Mouse (Mus musculus) kidney, postnatal 25 days (tissue): ENCODE results near the gene Dnajc10.

Experiments used
- DNase-seq, 2 experiments: peaks; one replicate each; pipeline ENCODE4 v3.0.0; 2021; ENCODE audit warnings: mixed read lengths in 2 of 2

The Dnajc10 gene

DNA sequence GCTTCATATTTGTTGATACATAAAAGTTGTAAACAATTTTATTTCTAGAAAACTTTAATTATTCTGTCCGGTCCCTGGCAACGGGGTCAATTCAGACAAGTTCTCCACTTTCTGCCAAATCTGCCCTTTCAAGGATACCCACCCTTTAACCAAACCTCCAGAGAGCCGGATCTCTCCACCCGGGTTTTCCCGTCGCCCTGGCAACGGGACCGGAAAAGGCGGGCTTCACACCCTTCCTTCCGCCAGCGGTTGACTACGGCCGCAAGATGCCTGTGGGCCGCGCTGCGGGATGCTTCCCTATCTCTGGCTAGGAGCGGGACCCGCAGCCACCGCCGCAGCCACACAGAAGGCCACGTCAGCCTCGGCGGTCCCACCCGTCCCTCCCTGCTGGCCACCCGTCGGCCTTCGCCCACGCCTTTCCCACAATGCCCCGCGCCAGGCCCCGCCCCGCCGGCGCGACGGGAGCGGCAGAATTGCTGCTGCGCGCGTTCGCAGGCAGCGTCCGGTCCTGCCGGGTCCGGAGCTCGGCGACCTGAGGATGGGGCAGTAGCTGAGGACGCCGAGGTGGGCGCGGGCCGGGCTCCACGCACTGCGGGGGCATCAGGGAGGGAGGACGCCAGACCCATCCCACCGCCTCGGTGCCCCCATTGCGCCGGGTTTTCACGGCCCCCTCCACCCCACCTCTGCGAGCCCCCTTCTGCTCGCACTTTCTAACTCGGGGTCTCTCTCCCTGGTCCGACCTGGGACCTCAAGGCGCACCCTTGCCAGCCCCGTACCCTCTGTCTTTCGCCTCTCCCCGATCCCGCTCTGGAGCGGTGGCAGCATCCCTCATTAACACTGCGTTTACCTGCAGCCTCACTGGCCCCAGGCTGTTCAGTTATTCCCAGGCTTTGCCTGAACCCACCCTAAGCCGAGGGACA lies at the start of gene Dnajc10:
Dnajc10 (plus strand) TSS at position 225 of the 920 bp plus-strand sequence.
- peak; percentile 92 to 96 for DNase-seq

DNA sequence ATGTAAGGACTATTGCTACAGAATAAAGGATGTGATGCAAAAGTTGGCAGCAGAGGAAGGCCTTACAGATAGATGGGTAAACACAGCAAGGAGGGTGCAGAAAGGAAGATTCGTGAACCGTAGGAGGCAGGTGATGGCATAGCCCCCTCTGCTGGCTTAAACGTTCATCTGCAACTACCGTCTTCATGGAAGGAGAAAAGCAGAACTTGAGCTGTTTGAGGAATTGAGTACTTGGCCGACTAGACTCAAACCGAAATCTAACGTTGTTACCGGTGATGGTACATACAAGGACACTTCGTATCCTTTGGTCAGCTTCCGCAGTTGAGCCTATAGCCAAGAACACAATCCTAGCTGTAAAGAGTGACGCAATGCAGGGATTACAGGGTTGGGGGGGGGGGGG lies 48.4 kb upstream of the Dnajc10 start:
- DNase-seq, result peak; percentile 70 to 78

DNA sequence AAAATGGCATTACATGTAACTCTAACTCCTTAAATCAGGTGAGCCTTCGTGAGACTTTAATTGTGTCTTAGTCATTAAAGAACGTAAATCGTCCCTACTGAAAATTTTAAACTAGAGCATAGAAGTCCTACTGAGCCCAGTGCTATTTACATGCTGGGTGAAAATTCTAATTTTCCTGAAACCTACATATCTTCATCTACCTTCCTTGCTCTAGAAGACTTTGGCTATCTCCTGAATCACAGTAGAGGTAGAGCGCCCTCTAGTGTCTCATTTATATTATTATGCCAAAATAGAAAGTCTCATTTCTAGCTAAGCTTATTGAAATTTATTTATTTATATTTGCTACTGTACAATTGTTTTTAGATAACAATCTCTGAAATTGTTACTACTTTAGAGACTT lies 47.2 kb upstream of the Dnajc10 start:
- no peak for DNase-seq

DNA sequence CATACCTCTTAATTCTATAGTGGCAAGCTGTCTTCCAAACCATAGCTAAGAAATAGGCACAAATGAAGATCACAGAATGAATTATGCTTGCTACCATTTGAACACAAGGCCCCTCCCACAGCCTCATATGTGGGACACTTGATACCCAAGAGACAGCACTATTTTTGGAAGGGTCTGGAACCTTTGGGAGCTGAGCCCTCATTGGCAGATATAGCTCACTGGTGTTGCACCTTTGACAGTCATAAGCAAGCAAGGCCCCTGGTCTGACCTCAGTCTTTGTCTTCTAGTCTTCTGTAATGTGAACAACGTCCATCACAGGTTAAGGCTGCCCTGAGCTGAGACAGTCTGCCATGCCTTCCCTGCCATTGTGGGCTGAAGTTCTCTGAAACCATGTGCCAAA lies 43.8 kb upstream of the Dnajc10 start:
- no peak for DNase-seq

DNA sequence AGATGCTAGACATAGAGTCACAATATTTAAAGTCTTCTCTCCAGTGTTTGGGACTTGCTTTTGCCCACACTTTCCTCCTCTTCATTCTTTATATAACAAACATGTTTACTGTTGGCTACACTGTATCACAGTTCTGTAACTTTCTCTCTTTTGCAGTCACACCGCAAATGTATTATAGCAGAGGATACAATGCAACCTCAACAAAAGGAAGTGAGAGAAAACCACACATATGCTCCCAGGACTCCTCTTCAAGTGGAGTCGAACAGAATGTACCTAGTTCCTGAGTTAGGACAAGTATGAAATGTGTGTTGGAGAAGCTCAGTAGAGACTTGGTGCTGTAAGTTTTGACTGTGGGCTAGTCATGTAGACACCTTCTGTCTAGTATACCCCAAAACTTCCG lies 42.2 kb upstream of the Dnajc10 start:
- no peak for DNase-seq

DNA sequence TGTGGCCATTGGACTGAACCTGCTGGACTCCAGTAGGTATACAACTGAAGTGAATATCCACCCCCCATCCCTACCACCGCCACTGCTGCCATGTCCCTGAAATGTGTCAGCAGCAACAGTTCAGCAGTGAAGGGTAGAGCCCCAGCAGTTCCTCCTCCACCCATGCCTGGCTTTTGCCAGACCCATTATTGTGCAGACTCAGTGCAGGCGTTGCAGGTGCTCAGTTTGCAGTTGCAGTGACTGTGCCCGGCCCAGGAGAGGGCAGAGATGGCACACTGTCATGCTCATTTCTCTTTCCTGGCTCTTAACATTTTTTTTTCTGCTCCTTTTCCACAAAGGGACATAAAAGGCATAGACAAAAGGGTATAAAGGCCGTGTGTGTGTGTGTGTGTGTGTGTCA lies 41.5 kb upstream of the Dnajc10 start:
- no peak for DNase-seq

DNA sequence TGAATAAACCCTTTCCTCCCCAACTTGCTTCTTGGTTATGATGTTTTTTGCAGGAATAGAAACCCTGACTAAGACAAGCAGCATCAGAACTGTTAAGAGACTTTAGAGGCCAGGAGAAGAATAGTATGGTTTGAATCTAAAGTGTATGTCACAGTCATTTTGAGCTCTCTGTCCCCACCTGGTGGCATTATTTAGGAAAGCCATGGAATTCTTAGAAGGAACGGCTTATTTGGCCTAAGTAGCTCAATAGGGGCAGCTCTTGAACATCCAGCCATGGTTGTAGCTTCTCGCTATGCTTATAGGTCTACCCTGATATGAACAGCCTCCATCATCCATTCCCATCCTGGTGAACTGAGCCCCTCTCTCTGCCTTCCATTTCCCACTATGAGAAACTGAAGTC lies 40.1 kb upstream of the Dnajc10 start:
- DNase-seq, result peak in 1 of 2 experiments; percentile 52

DNA sequence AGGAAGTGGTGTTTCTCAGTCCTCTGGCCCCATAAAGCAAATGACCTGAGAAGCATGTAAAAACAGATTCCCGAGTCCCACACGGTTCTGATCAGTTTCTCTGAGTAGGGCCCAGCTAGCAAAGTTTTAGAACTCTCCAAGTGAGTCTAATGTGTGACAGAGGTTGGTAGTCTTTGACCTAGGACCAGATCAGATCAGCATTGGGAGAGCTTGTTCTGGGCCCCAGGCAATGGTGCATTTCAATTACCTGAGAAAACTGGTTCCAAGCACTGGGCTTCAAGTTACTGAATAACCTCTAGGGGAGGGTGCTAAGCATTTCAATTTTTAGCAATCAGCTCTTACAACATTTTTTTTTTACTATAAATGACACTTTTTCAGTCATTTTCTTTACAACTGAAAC lies 33.1 kb upstream of the Dnajc10 start:
- peak; percentile 52 to 73 for DNase-seq

DNA sequence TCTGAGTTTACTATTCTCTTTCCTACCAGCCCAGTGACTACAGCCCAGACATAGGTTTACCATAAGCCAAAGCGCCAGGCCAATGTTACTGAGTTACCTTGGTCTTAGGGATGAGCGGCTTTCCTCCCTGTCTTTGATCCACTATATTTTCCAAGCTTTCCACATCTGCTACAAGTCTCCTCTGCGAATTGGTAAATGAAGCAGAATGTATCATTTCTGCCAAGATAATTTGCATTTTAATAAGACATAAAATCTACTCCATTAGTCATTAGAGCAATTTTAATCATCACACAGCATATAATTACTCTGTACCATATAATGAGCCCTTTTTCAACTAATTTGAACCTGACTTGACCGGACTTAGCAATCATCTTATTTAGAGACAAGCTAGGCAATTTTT lies 28.9 kb upstream of the Dnajc10 start:
- no peak for DNase-seq

DNA sequence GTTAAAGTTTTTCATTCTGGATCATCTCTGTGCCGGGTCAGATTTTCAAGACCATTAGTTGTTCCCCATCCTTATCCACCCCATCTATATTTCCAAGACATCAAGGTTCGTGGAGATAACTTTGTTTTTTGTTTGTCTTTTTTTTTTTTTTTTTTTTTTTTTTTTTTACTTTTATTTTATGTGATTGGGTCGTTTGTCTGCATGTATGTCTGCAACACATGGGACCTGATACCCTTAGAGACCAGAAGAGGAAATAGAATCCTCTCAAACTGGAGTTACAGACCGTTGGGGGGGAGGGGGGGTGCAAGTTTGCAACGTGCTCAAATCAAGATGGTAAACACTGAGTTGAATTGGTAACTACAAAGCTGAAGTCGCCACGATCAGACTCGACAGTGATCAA lies 23.1 kb upstream of the Dnajc10 start, which contains the start of gene Prdx6b:
Prdx6b (plus strand) TSS at position 301 of the 400 bp plus-strand sequence.
- DNase-seq, result no peak

DNA sequence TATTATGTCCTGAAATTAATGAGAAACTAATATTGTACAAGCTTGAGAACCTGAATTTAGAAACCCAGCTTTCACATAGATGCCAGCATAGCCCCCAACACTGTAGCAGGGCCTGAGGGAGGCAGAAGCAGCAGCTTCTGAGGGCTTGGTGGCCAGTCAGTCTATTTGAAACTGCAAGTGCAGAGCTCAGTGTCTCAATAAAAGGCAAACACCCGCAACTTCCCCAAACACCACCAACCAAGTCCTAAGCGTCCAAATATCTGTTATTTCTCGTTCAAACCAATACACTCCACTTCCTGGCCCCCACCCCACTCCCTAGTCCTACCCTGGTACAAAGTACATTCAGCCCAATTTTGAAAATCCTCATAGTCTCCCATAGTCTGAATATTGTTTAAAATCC lies 16.9 kb upstream of the Dnajc10 start:
- no peak for DNase-seq

DNA sequence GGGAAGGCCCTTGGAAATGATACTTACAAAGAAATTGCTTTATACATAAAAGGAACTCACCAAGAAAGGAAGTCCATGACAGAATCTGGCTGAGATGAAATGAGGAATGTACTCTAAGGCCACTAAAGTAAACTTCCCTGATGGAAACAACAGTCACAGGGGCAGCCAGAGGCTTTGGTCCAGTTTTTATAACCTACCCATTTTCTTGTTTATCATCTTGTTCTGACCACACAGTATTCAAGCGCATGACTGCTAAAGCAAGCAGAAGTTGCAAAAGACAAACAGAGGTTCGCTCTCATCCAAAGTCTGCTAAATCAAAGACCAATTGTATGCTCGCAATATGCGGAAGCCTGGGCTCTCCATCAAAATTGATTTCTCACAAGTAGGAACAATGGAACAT lies 14.5 kb upstream of the Dnajc10 start:
- DNase-seq, result no peak

DNA sequence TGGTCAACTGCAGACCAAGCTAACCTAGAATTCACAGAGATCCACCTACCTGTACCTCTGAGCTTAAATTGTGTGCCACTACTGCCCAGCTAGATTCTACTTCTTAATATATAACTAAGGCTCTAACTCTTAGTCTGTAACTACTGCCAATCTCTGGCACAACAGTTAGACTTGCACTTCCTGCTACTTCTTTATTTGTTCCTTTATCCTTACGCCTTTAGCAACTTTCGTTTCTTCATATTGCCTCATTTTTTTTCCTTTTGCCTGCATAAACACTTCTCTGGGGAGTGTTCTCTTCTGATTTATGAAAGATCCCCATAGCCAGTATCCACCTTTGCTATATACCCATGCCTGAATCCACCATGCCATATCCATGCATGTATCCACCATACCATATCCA lies 11.3 kb upstream of the Dnajc10 start:
- no peak for DNase-seq

DNA sequence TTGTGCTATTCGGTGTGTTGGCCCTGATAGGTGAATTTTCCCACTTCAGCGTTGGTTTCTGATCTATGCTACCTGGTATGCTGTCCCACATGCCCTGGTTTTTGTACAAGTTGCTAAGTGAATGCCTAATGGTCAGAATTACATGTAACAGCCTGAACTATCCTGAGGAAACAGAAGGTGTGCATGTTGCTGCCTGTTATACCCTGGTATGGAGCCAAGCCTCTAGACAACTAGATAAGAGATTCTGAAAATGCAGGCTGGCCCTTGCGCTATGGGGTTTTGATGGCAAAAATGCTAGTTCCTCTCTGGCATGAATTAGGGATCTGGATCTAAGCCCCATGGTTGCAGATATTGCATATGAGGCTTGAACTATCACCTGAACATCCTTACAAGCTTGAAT lies 7.6 kb upstream of the Dnajc10 start:
- no peak for DNase-seq

DNA sequence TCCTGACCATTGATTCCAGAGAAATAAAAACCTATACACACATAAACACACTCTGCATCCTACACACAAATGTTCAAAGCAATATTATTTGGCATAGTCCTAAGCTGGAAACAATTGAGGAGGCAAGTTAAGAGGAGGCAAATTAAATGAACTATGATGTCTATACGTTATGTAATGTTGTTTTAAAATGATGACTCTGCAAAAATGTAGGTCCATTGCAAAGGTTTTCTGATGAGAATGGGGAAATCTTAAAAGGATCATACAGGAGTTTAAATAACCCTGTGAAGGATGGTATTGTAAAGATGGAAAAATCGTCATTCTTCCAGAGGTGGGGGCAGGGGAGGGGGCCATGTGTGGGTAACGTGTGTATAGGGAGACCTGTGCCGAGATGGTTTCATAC lies 5.5 kb upstream of the Dnajc10 start:
- DNase-seq, result no peak

DNA sequence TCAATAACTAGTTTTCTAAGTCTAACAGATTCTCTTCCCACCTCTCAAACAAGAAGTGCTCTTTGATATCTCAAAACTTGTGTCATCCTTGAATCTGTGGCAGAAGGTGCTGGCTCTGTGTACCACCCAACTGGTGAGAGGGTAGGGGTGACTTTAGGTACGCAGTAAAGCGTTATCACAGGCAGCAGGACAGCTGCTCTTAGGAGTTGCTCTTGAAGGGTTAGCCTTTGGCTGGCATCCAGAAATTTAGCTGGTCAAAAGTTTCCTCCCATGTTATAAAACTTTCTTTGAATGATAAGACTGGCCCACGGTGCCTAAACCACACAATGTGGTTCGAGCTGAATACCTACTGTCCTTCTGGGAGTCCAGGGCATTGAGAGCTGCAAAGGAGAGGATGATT lies 4.5 kb upstream of the Dnajc10 start:
- DNase-seq, result no peak

DNA sequence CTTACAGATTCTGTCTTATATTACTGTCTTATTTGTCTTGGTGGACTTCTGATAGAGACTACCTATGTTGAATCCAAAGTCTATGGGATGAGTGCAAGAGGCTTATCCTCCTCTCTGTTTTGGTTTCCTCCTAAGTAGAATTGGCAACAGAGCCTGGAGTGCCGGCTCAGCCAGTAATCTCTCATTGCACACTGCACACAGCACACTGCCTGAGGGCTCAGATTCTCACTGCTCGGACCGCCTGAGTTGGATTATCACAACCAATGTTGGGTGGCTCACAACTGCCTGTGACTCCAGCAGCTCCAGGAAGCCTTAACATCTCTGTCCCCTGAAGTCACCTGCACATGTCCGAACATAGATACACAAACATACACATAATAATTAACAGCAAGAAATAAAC lies 3.9 kb upstream of the Dnajc10 start:
- DNase-seq, result no peak

DNA sequence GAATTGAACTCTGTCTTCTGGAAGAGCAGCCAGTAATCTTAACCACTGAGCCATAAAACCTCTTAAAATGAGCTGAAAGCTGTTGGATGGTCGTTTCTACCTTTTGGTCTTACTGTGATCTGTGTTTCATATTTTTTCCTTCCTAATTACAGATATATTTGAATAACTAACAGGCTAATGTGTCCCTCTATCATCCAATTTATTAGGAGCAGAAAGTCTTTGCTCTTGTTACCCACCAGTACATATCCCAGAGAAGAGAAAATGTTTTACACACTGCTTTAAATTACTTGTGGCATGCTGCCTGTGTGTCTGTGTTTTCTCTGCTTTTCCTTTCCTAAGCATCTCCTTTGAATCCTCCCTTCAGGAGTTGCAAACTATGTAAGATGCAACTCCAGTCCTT lies 1.1 kb upstream of the Dnajc10 start:
- DNase-seq, result no peak

DNA sequence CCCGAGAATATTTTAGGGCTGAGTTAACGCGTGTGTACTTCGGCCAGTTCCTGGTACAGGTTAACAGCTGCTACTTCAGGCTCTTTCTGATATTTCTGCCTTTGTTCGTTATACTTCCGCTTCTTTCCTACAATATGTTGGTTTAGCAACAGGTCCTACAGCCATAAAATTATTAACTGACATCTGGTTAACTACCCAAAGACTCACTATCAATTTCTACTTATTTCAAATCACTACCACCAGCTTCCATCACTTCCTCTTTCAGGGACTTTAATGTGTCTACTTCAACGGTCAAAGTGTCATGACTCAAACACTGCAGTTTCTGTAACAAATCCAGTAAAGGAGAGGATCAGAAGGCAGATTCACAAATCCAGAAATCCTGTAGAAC lies 418 bp upstream of the Dnajc10 start:
- no peak for DNase-seq

DNA sequence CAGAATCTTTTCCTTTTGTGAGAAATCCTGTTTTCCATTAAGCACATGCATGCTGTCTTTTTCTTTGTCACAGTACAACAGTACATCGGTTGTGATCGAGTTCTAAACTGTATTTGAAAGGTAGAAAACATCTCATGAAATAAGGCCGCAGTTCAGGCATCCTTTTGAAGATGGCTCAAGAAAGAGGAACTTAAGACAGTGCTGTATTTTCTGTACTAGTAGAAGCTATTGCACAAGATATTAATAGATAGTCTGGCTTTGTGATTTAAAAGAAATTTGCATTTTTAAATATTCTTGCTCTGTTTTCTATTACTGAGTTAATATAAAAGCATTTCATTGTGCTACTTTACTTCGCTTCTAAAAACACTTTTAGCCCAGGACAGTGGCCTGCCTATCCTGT lies 7.6 kb downstream of the Dnajc10 start:
- DNase-seq, result no peak

DNA sequence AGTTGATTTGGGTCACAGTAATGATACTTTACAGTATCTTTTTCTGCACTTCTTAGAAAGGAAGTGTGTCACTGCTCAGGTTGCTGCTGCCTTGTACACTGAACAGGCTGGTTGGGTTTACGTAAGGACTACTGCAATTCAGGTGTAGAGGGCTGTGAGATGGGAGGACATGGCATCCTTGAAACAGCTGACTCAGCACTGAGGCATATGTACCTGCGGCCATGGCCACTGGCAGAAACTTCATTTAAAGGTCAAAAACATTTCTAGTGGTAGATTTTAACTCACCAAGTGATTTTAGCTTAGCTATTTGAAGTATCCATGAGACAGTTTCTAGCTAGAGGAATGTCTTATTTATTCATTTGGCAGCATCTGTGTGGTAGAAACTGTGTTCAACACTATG lies 10.5 kb downstream of the Dnajc10 start:
- DNase-seq, result no peak

DNA sequence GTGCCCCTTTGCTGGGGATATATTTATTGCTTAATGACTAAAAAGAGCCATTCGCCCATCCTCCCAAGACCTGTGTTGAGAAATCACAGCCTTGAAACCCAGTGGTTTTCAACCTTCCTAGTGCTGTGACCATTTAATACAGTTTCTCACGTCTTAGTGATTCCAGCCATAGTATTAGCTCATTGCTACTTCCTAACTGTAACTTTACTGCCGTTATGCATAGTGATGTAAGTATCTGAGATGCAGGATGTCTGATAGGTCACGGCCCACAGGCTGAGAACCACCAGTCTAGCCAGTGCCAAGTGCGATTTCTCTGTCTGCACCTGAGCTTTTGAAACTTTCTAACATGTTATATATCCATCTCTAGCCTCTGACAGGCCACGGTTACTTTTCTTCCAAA lies 12.0 kb downstream of the Dnajc10 start:
- no peak for DNase-seq

DNA sequence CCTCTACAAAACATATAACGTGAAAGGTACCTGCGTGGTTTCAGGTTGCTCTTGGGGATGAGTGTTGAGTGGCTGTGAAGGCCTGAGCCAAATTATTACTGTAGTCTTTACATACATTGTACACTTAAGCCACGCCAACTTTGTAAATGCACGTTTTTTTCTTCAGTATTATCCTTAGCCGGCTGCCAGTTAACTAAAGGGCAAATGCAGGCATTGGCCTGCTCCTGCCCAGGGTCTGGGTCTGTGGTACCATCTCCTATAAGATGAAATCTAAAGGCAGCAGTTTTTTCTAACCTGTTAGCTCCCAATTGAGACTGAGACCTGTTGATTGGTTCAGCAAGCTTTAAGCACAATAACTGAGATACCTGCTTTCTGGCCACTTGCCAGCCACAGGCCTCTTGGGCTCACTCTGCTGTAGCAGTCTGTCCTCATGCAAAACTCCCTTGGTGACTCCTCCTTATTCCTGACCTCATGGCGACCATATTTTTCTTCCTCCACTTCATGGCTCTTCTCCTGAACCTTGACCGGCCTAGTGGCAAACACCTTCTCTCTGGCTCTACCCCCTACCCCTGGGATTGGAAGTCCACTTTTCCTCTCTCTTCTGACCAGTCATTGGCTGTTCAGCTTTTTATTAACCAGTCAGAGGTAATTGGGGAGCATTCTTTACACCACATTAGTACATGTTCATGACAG lies 13.8 kb downstream of the Dnajc10 start:
- no peak for DNase-seq

DNA sequence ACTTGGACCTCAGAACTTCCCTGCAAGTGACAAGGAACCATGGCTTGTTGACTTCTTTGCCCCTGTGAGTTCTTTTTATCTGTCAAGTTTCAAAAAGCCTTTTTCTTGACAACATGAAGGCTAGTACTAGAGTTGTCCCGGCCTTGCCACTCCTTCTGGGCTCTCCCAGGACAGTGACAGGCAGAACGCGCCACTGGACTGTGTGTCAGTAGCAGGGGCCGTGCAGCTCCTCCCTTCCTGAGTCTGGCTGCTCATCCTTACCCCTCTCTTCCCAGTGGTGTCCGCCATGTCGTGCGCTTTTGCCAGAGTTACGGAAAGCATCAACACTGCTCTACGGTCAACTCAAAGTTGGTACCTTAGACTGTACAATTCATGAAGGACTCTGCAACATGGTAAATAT lies 25.3 kb downstream of the Dnajc10 start:
- no peak for DNase-seq
